Mouse (Mus musculus) megakaryocyte-erythroid progenitor cell, adult 5-6 weeks (primary cell): ENCODE data around the gene Nup153. TPM values are rescaled to one million over a fixed set of nuclear protein-coding genes. Genes with fewer than 3 reads are reported as not detected.

ENCODE experiments used
- ATAC-seq: replicated peaks from 2 replicates; pipeline ENCODE4 v1.8.0; 2016; ENCODE audit warnings: mild to moderate bottlenecking, inconsistent platforms; ENCODE audit not compliant: severe bottlenecking, poor library complexity, low FRiP score, low TSS enrichment
- total RNA-seq, 2 experiments: library from RNA; stranded (forward) in 1 of 2; stranded (reverse) in 1 of 2; fragments of 200-1000, 215-1000 nt in 1 of 2; fragments of >200 nt in 1 of 2; fragmentation: Nextera tagmentation in 1 of 2; gene quantifications; 2 replicates each; pipeline ENCODE4 v1.2.3; 2014 to 2017

Nup153 gene
- total RNA-seq, 2 experiments from 2014 or later, result 104 to 130 TPM

DNA sequence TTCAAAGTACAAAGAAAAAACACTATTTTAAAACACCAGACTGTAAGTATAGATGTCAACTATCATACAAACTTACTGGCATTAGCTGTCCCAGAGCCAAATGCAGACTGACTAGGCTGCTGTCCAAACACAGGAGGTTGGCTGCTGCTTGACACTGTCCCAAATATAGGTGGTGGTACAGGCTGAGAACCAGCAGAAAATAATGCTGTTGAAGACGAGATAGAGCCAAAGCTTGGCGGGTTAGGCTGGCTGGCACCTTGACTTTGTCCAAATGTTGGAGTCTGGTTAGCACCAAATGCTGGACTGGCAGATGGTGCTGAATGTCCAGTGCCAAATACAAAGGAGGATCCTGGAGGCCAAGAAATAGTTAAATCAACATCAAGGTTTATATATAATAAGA is 44.8 kb downstream of the Nup153 start:
- ATAC-seq, result no peak

DNA sequence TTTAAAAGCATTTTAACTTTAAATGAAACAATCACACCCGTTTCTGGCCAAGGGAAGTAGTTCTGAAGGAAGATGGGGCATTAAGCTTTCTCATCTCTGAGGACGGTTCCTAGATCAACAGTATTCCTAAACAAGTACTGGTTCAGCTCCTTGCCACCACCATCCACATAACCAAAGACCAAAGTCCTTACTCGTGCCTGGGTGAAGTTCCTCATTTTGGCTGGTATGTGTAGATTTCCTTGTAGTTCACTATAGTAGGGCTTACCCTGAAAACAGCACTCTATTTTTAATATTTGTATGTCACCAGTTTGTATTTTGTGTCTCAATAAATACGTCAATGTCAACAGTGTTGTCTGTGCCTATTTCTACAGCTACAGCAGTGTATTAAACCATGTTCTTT is 50.0 kb downstream of the Nup153 start:
- no peak for ATAC-seq

DNA sequence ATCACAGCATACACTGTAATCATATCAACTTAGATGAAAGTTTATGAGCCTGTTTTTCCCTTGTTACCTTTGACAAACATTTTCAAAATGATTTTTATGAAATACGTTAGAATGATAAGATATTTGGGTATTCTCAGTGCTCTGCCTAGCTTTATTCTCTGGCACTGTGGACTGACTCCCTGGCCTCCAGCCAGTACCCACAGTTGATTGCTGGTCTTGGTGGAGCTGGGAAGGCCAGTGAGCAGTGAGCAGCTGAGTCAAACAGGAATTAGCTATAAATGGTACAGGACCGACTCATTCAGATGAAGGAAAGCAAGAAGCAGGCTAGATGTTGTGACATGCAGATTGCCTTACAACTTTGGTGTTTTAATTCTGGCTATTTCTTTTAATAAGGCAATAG is 53.1 kb downstream of the Nup153 start:
- no peak for ATAC-seq

DNA sequence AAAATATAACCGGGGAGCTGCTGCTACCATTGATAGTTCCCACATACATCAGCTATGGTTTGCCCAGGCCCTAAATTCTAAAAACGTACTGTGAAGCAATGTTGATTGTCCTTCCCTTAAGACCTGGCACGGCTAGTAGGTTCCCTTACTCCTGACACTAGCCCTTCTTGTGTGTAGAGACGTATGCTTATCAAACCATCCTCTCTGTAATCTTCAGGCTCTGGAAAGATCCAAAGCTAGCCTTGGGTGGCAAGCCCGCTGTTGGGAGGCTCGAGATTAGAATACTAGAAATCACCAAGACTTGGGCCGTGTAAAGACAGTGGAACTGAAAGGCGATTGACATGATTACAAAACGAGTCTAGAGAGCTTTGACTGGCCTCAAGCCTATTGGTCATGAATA is 57.2 kb downstream of the Nup153 start:
- ATAC-seq, result peak; percentile 66

DNA sequence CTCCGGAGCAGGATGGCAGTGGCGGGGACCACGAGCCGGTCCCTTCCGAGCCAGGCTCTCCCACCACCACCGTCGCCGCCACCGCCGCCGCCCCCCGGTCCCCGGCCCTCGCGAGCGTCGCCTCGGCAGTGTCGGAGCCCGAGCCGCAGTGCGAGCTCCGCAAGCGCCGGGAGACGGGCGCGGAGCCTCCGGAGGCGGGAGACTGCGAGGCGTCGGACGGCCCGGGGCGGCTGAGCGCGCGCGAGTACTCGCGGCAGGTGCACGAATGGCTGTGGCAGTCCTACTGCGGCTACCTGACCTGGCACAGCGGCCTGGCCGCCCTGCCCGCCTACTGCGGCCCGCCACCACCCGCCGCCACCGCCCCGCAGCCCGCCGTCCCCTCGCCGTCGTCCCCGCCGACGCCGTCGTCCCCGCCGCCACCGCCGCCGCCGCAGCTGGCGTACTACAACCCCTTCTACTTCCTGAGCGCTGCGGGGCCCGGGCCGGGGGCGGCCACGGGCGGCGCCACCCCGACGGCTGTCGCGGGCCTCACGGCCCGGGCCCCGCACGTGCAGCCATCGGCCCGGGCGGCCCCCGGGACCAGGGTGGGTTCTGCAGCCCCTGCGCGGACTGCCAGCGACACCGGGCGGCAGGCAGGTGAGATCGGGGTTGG is 58.0 kb downstream of the Nup153 start:
- no peak; the same call in 1 of the 2 replicates for ATAC-seq

DNA sequence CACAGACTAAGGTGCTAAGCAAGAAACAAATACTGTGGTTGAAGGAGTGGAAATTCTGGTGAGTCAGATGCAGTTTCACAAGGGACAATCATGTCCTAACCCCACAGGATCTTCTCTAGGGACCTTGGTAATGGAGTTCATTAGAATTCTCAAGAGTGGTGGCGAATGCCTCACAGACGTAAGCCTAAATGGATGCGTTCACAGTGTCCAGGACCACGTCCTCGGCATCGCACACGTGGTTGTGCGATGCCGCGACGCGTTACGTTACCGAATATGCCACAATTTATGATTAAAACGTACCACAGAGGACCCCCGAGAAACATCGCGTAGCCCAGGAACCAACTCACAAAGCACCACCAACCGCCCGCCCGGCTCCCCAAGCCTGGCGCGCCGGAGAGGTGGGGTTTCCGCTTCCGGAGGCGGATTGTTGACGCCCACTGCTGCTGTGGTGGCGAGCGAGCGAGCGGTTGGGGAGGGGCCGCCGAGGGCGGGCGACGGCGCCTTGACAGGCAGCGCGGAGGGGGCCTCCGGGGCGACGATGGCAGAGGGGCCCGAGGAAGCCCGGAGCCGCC is 58.6 kb downstream of the Nup153 start, which contains the start of gene Fam8a1:
Fam8a1 (plus strand) TSS at position 475 of the 572 bp plus-strand sequence.
- peak; percentile 92 for ATAC-seq

DNA sequence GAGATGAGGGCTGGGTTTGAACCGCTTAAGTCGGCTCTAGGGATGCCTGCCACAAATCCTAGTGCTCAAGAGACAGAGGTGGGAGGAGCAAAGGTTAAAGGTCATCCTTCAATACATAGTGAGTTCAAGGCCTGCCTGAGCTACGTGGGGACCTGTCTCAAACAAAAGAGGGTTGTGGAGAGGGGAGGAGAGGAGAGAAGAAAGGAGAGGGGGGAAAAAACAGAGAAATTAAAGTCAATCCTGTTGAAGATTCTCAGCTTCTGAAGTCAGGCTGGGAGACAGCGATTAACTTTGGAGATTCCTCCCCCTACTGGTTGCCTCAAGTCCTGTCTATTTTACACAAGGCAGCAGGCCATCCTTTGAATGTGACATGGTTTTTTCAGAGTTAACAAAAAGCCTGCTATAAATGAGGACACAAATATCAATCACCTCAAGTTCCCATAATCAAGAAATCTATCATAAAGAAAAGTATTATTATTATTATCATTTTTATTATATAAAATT is 64.2 kb downstream of the Nup153 start:
- ATAC-seq, result no peak

DNA sequence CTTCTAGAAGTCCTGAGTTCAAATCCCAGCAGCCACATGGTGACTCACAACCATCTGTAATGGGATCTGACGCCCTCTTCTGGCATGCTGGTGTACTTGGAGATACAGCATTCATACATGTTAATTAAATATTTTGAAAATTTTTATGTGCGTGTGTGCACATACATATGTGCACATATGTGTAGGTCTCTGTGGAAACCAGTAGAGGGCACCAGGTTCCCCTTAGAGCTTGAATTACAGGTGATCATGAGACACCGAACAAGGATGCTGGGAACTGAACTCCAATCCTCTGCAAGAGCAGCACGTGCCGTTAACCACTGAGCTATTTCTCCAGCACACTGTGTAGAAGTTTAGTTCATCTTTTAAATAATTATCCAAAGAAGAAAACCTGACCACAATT is 68.5 kb downstream of the Nup153 start:
- ATAC-seq, result no peak

DNA sequence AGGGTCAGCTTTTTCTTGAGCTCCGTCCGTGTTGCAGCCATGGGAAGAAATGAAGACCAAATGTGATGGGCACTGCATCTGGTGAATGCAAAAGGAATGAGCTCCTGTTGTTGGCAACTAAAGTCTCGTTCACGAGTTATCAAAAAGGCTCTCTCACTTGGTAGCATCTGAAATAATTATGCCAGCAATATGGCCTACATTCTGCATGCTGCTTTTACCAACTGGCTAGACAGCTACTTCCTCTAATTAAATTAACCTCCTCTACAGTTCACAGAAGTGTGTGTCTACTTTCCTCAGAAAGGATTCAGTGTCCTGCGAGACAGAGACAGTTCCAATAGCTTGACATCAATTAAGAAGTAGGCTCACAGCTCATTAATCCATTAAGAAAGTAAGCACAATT is 73.2 kb downstream of the Nup153 start:
- ATAC-seq, result no peak

DNA sequence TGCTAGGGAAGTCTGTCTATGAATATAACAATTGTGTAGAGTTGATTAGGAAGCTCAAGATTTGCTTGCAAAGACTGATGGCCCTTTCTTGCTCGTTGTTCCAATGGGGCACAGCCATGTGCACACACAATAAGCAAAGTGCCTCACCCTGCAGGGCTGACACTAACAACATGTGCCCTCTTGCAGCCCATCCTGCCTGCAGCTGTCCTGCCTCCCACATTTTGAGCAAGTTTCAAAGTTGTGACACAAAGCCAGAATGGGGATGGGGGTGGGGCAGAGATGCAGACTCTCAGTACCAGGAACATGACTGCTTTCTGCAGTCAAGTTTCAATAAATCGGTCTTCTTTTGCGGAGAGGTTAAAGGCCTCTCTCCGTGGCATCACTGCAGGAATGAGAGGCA is 74.1 kb downstream of the Nup153 start:
- no peak for ATAC-seq

DNA sequence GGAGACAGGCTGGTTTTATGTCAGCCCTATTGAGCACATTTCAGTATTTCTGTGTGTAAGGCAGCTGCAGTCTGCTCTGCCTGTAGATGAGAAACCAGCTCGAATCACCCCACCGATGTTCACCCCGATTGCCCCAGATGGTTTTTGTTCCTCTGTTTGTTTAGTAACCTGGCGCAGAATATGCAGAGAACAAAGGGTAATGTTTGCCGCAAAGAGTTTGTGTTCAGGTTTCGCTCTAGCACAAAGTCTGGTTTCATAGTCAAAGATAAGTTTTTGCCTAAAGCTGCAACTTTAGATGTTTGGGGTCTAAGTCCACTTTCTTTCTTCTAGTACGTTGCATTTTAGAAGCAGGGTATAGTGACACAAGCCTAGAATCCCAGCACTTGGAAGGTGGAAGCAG is 75.1 kb downstream of the Nup153 start:
- ATAC-seq, result no peak

DNA sequence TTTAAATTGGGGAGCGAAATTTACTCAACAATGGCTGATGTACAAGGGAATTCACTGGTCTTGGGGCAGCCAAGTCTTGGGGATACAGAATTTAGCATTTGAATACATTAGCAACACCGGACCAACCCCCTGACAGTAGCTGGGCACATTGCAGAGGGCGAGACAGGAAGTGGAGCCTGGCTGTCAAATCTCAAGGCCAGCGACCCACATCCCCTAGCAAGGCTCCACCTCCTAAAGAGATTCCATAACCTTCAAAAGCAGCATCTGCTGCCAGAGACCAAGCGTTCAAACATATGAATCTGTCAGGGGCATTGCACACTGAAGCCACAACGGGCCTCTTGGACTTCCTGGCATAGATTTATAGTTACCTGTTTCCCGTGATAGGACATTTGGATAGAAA is 75.9 kb downstream of the Nup153 start:
- ATAC-seq, result no peak

DNA sequence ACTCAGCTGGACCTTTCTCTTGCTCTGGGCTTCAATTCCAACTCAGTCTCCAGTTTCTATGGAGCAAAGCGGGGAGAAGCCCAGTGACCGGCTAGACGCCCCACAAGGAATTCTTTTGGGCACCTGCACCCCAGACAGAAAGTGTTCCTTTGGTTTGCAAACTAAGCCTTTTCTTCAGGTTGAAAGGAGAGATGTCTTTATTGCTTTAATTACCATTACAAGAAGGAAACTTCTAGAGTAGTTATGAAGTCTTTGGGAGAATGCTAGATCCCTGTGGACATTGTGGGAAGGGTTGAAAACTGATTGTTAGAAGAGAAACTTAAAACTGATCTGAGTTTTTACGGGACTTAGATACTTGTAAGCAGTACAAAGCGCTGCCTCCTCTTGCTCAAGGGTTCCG is 82.3 kb downstream of the Nup153 start:
- no peak for ATAC-seq

DNA sequence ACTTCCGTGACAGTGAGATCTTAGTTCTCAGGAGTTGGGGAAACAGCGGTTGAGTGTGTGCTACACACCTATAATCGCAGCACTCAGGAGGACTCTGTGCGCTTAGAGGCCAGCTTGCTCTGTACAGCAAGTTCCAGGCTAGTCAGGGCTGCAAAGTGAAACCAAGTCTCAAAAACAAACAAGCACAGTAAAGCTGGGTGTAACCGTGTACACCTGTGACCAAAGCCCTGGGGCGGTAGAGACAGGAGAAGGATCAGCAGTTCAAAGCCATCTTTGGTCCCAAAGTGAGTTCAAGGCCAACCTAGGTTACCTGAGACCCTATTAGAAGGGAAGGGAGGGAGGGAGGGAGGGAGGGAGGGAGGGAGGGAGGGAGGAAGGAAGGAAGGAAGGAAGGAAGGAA is 83.6 kb downstream of the Nup153 start:
- no peak for ATAC-seq

DNA sequence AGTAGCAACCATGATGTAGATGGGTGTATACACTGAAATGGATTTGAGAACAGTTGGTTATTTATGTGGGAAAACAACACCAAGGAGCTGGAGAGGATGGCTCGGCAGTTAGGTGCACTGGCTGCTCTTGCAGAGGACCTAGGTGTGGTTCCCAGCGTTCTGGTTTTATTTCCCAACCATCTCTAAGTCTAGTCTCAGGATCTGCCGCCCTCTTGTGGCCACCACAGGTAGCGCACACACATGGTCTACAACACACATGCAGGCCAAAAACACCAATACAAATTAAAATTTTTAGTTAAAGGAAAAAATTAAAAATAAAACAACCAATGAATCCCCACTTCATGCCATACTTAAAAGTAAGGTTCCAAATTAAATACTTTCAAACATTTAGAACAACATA is 85.4 kb downstream of the Nup153 start:
- no peak for ATAC-seq

DNA sequence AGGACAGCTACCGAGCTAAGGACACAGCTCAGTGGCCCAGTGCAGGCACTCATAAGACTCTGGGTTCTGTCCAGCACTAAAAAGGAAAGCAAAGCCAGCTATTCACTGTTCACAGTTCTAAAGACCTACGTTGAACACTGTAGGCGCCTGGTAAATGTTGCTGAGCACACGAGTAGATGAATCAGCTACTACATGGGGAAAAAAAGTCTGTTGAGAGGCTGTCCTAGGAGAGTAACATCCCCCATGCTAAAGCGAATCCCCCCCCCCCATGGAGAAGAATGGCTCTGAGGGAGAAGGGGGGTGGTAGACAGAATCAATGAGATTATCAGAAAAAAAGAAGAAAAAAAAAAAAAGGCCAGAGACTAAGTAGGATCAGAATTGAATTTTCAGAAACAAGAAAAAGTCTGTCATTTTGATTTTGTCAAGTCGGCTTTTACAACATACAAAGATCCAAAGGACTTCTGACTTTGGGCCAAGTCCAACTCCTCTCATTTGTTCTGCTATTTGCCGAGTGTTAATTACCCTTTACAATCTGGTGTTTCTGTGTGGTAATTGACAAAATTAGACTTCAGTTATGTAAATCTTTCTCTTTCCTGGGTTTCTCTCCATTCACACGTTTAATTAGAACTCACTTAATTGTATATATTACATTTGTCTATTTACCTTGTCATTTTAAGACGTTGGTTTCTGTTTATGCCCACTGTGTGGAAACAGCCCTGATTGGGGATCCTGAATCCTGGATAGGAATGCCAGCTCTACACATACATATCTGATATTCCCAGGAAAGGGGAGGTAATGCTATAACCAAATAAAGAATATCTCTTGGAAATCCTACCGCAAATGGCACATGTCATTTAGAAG is 86.9 kb downstream of the Nup153 start:
- ATAC-seq, result no peak

DNA sequence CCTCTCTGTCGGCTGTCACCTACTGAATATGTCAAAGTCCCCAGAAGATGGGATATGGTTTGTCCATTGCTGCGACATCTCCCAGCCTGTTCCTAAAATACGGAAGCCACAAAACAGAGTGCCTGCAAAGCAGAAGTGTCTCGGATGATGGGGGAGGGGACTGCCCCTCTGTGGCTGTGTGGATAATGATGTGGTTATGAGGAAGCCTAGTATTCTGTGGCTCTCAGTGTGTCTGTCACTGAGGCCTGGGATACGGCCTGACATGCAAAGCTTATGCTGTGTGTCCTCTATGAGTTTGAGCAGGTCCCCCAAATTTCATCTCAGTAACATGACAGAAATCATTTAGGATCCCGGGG is 93.6 kb downstream of the Nup153 start:
- no peak for ATAC-seq

DNA sequence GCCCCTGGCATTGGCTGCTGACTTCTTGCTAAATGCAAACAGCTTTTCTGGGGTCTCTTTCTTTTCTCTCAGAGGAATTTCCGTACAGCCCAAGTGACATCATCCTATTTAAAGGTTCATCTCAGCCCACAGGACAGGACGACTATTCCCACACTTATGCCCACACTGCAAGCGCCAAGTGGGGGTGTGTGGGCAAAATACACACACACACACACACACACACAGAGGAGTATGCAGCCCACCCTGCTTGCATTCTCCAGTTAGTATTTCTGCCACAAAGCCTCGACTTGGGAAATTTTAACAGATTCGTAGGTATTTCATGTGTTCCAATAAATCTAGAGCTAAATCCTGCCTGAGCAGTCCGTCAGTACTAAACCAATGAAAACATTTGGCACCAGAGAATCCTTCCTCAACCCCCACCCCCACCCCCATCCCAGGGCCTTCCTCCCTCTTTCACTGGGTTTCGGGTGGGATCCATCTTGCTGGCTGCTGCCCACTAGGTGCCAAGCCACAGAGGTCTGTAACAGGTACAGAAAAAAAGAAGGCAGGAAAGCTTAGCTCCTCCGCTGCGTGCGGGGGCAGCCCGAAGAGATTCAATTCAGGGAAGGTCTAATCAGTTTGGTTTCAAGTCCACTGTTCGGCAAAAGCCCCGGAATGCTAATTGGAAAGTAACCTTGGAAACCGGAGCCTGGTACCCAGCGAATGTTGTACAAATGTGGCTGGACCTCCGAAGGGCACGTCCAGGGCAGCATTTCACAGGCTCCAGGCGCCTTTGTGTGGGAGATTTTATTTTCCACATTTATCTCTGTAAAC is 94.2 kb downstream of the Nup153 start:
- ATAC-seq, result no peak

DNA sequence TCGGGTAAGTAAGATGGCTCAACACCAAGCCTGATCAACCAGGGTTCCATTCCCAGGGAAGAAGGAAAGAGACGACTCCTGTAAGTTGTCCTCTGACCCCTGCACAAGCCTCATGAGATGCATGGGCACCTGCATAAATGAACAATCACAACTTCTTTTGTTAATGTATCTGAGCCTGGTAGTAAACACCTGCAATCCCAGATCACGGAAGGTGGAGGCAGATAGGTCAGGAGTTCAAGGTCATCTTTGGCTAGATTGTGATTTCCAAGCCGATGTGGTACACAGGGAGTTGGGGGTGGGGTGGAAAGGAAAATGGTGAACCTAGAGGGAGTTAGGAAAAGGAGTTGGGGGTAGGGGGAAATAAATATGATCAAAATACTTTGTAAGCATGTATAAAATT is 94.9 kb downstream of the Nup153 start:
- no peak for ATAC-seq
